Mouse (Mus musculus) natural killer cell, adult 2 months (primary cell): Measurements from ENCODE around the gene Rnpc3.
"Not testable (repeated sequence)": the region's sequence is repeated elsewhere in the genome, so short reads cannot be mapped to it uniquely, and the experiment has no call there.

Experiments used
- DNase-seq, 2 experiments: peaks; one replicate each; pipeline ENCODE4 v3.0.0; 2022; ENCODE audit warnings: low spot score in 2 of 2

Gene Rnpc3

DNA sequence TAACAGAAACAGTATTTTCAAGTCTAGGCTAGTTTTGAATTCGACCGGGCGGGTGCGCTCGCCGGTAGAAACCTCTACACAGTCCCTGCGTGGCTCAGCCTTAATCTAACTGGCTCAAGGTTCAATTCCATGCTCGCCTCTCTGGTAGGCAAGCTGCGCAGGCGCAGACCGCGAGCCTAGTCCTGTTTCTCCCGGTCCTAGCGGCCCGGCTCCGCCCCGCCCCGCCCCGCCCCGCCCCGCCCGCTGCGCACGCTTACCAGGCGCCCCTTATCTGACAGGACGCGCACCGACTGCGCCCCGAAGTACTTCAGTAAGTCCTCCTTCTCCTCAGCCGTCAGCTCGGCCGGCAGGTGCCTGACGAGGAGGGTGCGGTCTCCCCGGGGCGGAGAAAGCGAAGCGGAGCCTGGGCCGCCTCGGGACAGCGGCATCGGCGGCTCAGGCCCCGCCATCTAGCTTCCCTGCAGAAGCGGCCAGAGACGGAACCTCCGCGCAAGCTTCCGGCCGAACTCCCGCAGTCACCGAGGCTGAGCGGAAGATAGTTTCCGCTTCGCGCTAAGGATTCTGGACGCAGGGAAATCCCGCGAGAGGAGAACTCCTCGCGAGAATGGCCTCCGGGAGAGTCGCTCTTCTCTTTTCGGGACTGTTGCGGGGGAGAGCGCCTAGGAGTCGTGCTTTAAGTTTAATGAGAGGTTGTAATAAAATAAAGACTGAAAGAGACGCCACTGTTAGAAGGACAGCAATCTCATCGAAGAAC, at the start of gene Rnpc3:
Gene Rnpc3, minus strand, starts transcription at position 544 of the 754 bp plus-strand sequence.
- peak; percentile 92 to 94 for DNase-seq

DNA sequence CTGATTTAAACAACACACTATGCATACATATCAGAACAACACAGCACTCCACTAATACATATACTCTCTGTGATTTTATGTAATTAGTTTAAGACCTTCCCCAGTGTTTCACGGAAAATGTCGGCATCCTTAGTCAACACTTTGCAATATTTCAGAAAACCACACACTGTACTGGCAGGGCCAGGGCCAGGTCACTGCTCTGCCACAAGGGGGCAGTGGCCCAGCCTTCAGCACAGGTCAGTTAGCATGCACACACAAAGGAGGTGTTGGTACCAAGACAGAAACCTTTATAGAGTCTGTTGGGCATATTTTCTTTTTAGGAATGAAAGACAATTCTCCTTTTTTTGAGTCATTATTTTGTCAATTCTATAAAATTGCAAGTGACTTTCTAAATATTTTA, 27.0 kb upstream of the Rnpc3 start:
- DNase-seq, result peak in 1 of 2 experiments; percentile 3

- DNase-seq, result no peak
These were observed 24.4 kb upstream of the Rnpc3 start for GRCm38 (mm10) chr3:113654335-113654734.

GRCm38 (mm10) chr3:113651386-113651785, 21.4 kb upstream of the Rnpc3 start:
- not testable (repeated sequence) for DNase-seq

DNA sequence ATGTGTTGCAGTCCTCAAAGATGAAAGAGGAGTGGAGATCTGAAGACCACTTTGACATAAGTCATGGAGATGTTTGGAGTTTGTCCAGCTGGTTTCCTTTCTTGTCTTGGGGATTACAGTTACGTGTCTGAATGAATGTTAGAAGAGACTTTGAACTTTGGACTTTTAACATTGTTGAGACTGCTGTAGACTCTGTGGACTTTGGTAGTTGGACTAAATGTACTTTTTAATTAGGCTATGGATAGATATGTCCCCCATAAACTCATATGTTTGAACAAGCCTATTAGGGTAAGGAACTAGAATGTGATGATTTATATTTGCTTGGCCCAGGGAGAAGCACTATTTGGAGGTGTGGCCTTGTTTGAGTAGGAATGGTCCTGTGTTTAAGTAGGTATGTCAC, 9.6 kb upstream of the Rnpc3 start:
- no peak for DNase-seq

DNA sequence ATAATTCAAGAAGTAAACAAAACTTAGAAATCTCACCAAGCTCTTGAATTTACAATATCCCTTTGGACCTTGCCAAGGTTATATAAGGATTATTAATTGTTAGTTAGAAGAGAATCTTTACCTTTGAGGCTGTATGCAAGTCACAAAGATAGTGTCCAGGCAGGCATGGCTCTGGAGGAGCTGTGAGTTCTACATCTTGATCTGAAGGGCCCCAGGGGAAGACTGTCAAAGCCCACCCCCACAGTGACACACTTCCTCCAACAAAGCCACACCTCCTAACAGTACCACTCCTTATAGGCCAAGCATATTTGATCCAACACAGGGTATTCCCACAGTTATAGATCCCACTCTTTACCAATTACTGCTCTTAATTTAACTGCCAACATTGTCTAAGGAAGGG, 4.3 kb upstream of the Rnpc3 start:
- no peak for DNase-seq

DNA sequence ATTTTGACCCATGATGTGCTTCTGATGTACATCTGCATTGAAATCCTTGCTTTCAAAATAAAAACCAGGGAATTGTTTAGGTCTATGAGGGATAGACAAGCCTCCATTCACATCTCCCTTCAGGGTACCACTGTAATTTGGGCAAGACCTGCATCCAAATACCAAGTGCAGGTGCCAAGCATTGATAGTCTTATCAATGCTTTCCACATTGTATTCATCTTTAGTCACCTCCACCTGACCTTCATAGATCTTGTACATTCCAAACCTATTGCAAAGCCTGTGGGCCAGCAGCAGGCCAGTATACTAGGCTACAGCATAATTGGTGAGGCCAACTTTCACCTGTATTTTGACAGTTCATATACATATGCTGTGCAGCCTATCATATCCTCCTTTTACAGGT, 1.7 kb upstream of the Rnpc3 start:
- no peak for DNase-seq

- DNase-seq, result peak; percentile 10 to 22
These were observed 615 bp upstream of the Rnpc3 start for GRCm38 (mm10) chr3:113630564-113630963.

- no peak for DNase-seq
These were observed 23.4 kb downstream of the Rnpc3 start, which contains the start of gene Amy1 for GRCm38 (mm10) chr3:113606599-113606998. Gene Amy1, minus strand, starts transcription at chr3:113606699.

- no peak for DNase-seq
These were observed 39.1 kb downstream of the Rnpc3 start for GRCm38 (mm10) chr3:113590844-113591243.

- DNase-seq, result no peak
These were observed 55.4 kb downstream of the Rnpc3 start for GRCm38 (mm10) chr3:113574578-113574977.

- no peak for DNase-seq
These were observed 55.8 kb downstream of the Rnpc3 start for GRCm38 (mm10) chr3:113574138-113574537.

GRCm38 (mm10) chr3:113572158-113572557, 57.8 kb downstream of the Rnpc3 start:
- no peak for DNase-seq
